Mouse (Mus musculus): ENCODE measurements around the gene Gars.

The Gars gene

GRCm38 (mm10) chr6:55038671-55039445, 1.1 kb downstream of the Gars start:
- peak; percentile 87 for DNase-seq

- no peak for DNase-seq
Observed at GRCm38 (mm10) chr6:55039446-55039783, 1.6 kb downstream of the Gars start.

- DNase-seq = no peak
Observed at GRCm38 (mm10) chr6:55040031-55040430, 2.2 kb downstream of the Gars start.

- DNase-seq = peak; percentile 81
Observed at GRCm38 (mm10) chr6:55043206-55043605, 5.4 kb downstream of the Gars start.

- DNase-seq = peak; percentile 60
Observed at GRCm38 (mm10) chr6:55044542-55044941, 6.7 kb downstream of the Gars start.

- peak; percentile 74 for DNase-seq
Observed at GRCm38 (mm10) chr6:55045326-55045725, 7.5 kb downstream of the Gars start.

- peak; percentile 75 for DNase-seq
Observed at GRCm38 (mm10) chr6:55049186-55049585, 11.4 kb downstream of the Gars start.

- DNase-seq = no peak
Observed at GRCm38 (mm10) chr6:55054491-55054890, 16.7 kb downstream of the Gars start.

GRCm38 (mm10) chr6:55057427-55057826, 19.6 kb downstream of the Gars start:
- DNase-seq = no peak

GRCm38 (mm10) chr6:55060241-55060825, 22.5 kb downstream of the Gars start:
- peak; percentile 58 for DNase-seq

- peak; percentile 82 for DNase-seq
Observed at GRCm38 (mm10) chr6:55061328-55061727, 23.5 kb downstream of the Gars start.

- no peak for DNase-seq
Observed at GRCm38 (mm10) chr6:55062200-55062599, 24.4 kb downstream of the Gars start.

GRCm38 (mm10) chr6:55063793-55064476, 26.1 kb downstream of the Gars start:
- no peak for DNase-seq

- DNase-seq = peak; percentile 25
Observed at GRCm38 (mm10) chr6:55064477-55064827, 26.6 kb downstream of the Gars start.

- peak; percentile 55 for DNase-seq
Observed at GRCm38 (mm10) chr6:55065903-55066302, 28.1 kb downstream of the Gars start.

- DNase-seq = no peak
Observed at GRCm38 (mm10) chr6:55076561-55077255, 38.9 kb downstream of the Gars start.

- DNase-seq = peak; percentile 70
Observed at GRCm38 (mm10) chr6:55081379-55081778, 43.6 kb downstream of the Gars start.

GRCm38 (mm10) chr6:55082261-55083051, 44.6 kb downstream of the Gars start:
- DNase-seq = peak; percentile 71

GRCm38 (mm10) chr6:55087355-55087754, 49.5 kb downstream of the Gars start:
- DNase-seq = peak; percentile 70

GRCm38 (mm10) chr6:55090639-55091038, 52.8 kb downstream of the Gars start:
- DNase-seq = no peak

GRCm38 (mm10) chr6:55091396-55091795, 53.6 kb downstream of the Gars start:
- DNase-seq = no peak

GRCm38 (mm10) chr6:55093431-55094146, 55.8 kb downstream of the Gars start:
- DNase-seq = no peak
